Mouse (Mus musculus): ENCODE results near the gene Nol12.

DNA sequence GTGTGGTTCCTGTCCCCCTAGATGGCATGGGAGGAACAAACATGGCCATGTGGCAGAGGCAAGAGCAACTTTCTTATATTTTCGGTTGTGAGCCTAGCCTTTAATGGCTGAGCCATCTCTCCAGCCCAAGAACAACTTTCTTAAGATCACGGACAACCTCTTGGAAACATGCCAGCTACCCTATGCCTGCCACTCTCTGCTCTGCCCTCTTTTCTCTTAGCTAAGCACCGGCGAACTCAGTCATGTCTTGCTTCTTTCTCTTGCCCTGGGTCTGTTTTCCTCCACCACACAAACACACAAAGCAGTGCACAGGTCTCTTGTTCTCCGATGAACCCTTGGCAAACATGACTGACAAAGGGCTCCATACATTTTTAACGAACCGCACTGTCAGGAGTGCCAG is 11.5 kb downstream of the Nol12 start:
- TF ChIP-seq EP300 (IDR thresholded peaks at IDR 0.05; ENCODE audit: insufficient read depth, low read depth, low read length) (no peak), CTCF (IDR thresholded peaks at IDR 0.05) (no peak), POLR2A (IDR thresholded peaks at IDR 0.05; ENCODE audit: insufficient read depth, low read depth, low read length) (no peak)

Measured in heart, adult 2 months (tissue).